23 mouse cellular contexts compared by ENCODE assay signal in genomic region chr14:107501718-107502117, GRCm38 (mm10).
A peak's percentile ranks its signal among the peaks of the same experiment; 100 is the strongest.
DNase-seq lines count a peak whose midpoint lies in the region; TF ChIP-seq lines count a peak whose summit lies in the region.
"Had no signal": no experiment of that assay in that cellular context is flagged by ENCODE, and none has a peak within 500 bp of the region (broad histone marks: within the 10 kb centered on the region; RNA-seq: fewer than 3 reads in every experiment).

No protein-coding gene starts in this region.

- H3K27ac ChIP-seq in CH12.LX (ENCODE audit: insufficient read depth, low read depth) (no peak overlapping the region), ES-E14 (ENCODE audit: insufficient read depth, low read depth, low read length, poor library complexity, severe bottlenecking) (no peak overlapping the region), MEL (ENCODE audit: control insufficient read depth, low read depth, low read length) (no peak overlapping the region)

- H3K4me3 ChIP-seq in CH12.LX (replicated peaks in 1 of 3; ENCODE audit: low read depth in 2 of 3, low read length in 2 of 3, poor library complexity in 1 of 3) (no peak overlapping the region), ES-E14 (ENCODE audit: insufficient read depth in 1 of 2, low read depth in 1 of 2, low read length in 2 of 2, poor library complexity in 1 of 2, severe bottlenecking in 1 of 2) (no peak overlapping the region), MEL (ENCODE audit: control insufficient read depth in 1 of 2, insufficient read depth in 1 of 2, low read depth in 2 of 2, low read length in 2 of 2) (no peak overlapping the region)

- in situ Hi-C loops in CH12.LX (cut with MboI; ENCODE audit: low pct_ligation_motif_present, low pct_unique_long_range_greater_than_20kb, low sequenced_read_pairs) (no loop called here), ES-E14 (cut with MboI; ENCODE audit: low sequenced_read_pairs in 2 of 2, unreplicated experiment in 2 of 2) (no loop called here)

- H3K36me3 ChIP-seq in CH12.LX (replicated peaks in 1 of 2; ENCODE audit: control insufficient read depth in 1 of 2, insufficient read depth in 1 of 2, low read length in 1 of 2) (no peaks in the 10 kb centered on the region), ES-E14 (ENCODE audit: control insufficient read depth, insufficient read depth, low read length, poor library complexity, severe bottlenecking) (no peaks in the 10 kb centered on the region), MEL (ENCODE audit: control insufficient read depth in 1 of 2, insufficient read depth in 2 of 2, low read length in 2 of 2) (no peaks in the 10 kb centered on the region)
- H3K36me3 ChIP-seq: G1E had no signal

- intact Hi-C loops in heart, postnatal 14 days (cut with DNase I): no loop called here

- no peaks in the 10 kb centered on the region for H3K79me2 ChIP-seq in CH12.LX (replicated peaks; ENCODE audit: control insufficient read depth, extremely low read depth, insufficient read depth, poor library complexity, severe bottlenecking)
- H3K79me2 ChIP-seq in MEL (ENCODE audit: control insufficient read depth, insufficient read depth, low read length, poor library complexity): no peaks in the 10 kb centered on the region

- no peak for TF ChIP-seq CTCF in CH12.LX (conservative IDR thresholded peaks at IDR 0.05 in 1 of 2, IDR thresholded peaks at IDR 0.05 in 1 of 2; ENCODE audit: low read depth in 2 of 2, low read length in 2 of 2)
- TF ChIP-seq CTCF in MEL (IDR thresholded peaks at IDR 0.05 in 2 of 3, conservative IDR thresholded peaks at IDR 0.05 in 1 of 3; ENCODE audit: control insufficient read depth in 1 of 3, insufficient read depth in 1 of 3, low read depth in 2 of 3, low read length in 3 of 3, poor library complexity in 1 of 3, severe bottlenecking in 1 of 3): no peak

- H3K4me1 ChIP-seq in CH12.LX (ENCODE audit: control insufficient read depth in 1 of 2, insufficient read depth in 2 of 2) (no peaks in the 10 kb centered on the region), ES-E14 (ENCODE audit: control insufficient read depth in 2 of 2, insufficient read depth in 2 of 2, low read length in 2 of 2, poor library complexity in 1 of 2) (no peaks in the 10 kb centered on the region), MEL (ENCODE audit: control insufficient read depth in 1 of 2, insufficient read depth in 2 of 2, low read length in 2 of 2) (no peaks in the 10 kb centered on the region)

- TF ChIP-seq EP300 in CH12.LX (IDR thresholded peaks at IDR 0.05; ENCODE audit: low read length) (no peak), MEL (IDR thresholded peaks at IDR 0.05; ENCODE audit: low read depth in 1 of 2, low read length in 2 of 2) (no peak)

- dilution Hi-C loops in CH12.LX (cut with MboI; ENCODE audit: extremely low pct_ligation_motif_present, extremely low pct_unique_long_range_greater_than_20kb, low sequenced_read_pairs): no loop called here

- no peak overlapping the region for H3K4me2 ChIP-seq in CH12.LX (ENCODE audit: insufficient read depth, low read depth, poor library complexity, severe bottlenecking)

- H3K9ac ChIP-seq in CH12.LX (ENCODE audit: insufficient read depth, low read depth) (no peak overlapping the region), ES-E14 (ENCODE audit: insufficient read depth, low read depth, low read length, poor library complexity, severe bottlenecking) (no peak overlapping the region), MEL (ENCODE audit: control insufficient read depth, low read depth, low read length, poor library complexity, severe bottlenecking) (no peak overlapping the region)

- peaks cover 25% of the 10 kb centered on the region for H3K9me3 ChIP-seq in CH12.LX (replicated peaks; ENCODE audit: low read length)
- no peaks in the 10 kb centered on the region for H3K9me3 ChIP-seq in ES-E14 (ENCODE audit: control insufficient read depth, insufficient read depth, low read depth, low read length)
- no peaks in the 10 kb centered on the region for H3K9me3 ChIP-seq in MEL (replicated peaks; ENCODE audit: insufficient read depth, low read length)

- TF ChIP-seq POLR2A in CH12.LX (IDR thresholded peaks at IDR 0.05; ENCODE audit: low read depth, low read length) (no peak), MEL (IDR thresholded peaks at IDR 0.05; ENCODE audit: control insufficient read depth in 1 of 2, insufficient read depth in 1 of 2, low read depth in 1 of 2, low read length in 2 of 2, poor library complexity in 1 of 2) (no peak)

- peak; percentile 34 for DNase-seq in 416B (ENCODE audit: low read depth)
- DNase-seq in CH12.LX (ENCODE audit: extremely low read depth): no peak
- no peak for DNase-seq in ES-E14 (ENCODE audit: low read depth, low spot score)
- peak; percentile 8 for DNase-seq in MEL (ENCODE audit: low read depth, low spot score)
- no peak for DNase-seq in cerebellum, adult 11 months
- DNase-seq in heart, postnatal 14 days: no peak
- no peak for DNase-seq in B cell, adult 2 months
- no peak for DNase-seq in urinary bladder, adult 2 months (ENCODE audit: low spot score)
- DNase-seq: adrenal gland, adult 2 months; adrenal gland, adult 8-10 months; adrenal gland, postnatal 10 days; adrenal gland, postnatal 14 days; adrenal gland, postnatal 25 days; adrenal gland, postnatal 36 days; cerebellum, adult 11-12 months; cerebellum, adult 18-20 months; cerebellum, adult 2 months; cerebellum, adult 8-10 months; cerebellum, adult 9-10 months; cerebellum, adult 9-11 months; cerebellum, postnatal 10 days had no signal

- H3K27me3 ChIP-seq in CH12.LX (replicated peaks): no peaks in the 10 kb centered on the region
- H3K27me3 ChIP-seq in MEL (ENCODE audit: control insufficient read depth in 1 of 2, insufficient read depth in 2 of 2, low read length in 2 of 2): no peaks in the 10 kb centered on the region
- H3K27me3 ChIP-seq: Patski had no signal

- TF ChIP-seq RAD21 in CH12.LX (IDR thresholded peaks at IDR 0.05; ENCODE audit: low read depth, low read length) (no peak), MEL (IDR thresholded peaks at IDR 0.05; ENCODE audit: low read depth, low read length) (no peak)

TF ChIP-seq in CH12.LX, 34 proteins besides CTCF, POLR2A, EP300 and RAD21:
- TF ChIP-seq IRF4 (IDR thresholded peaks at IDR 0.05; ENCODE audit: low read depth, low read length) (no peak), MAFK (IDR thresholded peaks at IDR 0.05; ENCODE audit: insufficient replicate concordance, low read length) (0 out of 2 replicates have a peak, but pooled peaks have one; percentile 9)

TF ChIP-seq in ES-E14, 5 proteins besides CTCF, POLR2A, EP300 and RAD21:
- TF ChIP-seq CHD2 (IDR thresholded peaks at IDR 0.05; ENCODE audit: low read depth, low read length): no peak
- TF ChIP-seq ZC3H11A (IDR thresholded peaks at IDR 0.05; ENCODE audit: borderline replicate concordance, low read depth, low read length): no peak
- TF ChIP-seq HCFC1 (IDR thresholded peaks at IDR 0.05; ENCODE audit: borderline replicate concordance, insufficient read depth, low read length): no peak
- peak; percentile 72 for TF ChIP-seq MAFK (IDR thresholded peaks at IDR 0.05; ENCODE audit: insufficient read depth, low read depth, low read length)
- TF ChIP-seq ZNF384 (IDR thresholded peaks at IDR 0.05; ENCODE audit: low read depth, low read length): no peak

TF ChIP-seq in MEL, 35 proteins besides CTCF, POLR2A, EP300 and RAD21:
- TF ChIP-seq GATA1 (IDR thresholded peaks at IDR 0.05; ENCODE audit: low read depth, low read length) (0 out of 2 replicates have a peak, but pooled peaks have one; percentile 17), MAFK (IDR thresholded peaks at IDR 0.05; ENCODE audit: borderline replicate concordance, low read depth, low read length) (peak; percentile 81), KAT2A (conservative IDR thresholded peaks at IDR 0.05; ENCODE audit: low read depth, low read length) (no peak)

Comparison
In these comparisons a context has a peak if more than half of its experiments do, and no peak if none do; other contexts are left out.
1. DNase-seq: peak in 416B (single experiment) and MEL (single experiment); none in CH12.LX (single experiment), ES-E14 (single experiment), cerebellum, adult 11 months (single experiment), heart, postnatal 14 days (0 of 2), B cell, adult 2 months (0 of 2) and urinary bladder, adult 2 months (single experiment).